Mouse (Mus musculus): Measurements from ENCODE around the gene Slc7a1.

GRCm38 (mm10) chr5:148393316-148393715 lies 6.4 kb downstream of the Slc7a1 start:
- TF ChIP-seq POLR2A (IDR thresholded peaks at IDR 0.05; ENCODE audit: borderline replicate concordance, control insufficient read depth, low read depth, low read length) (no peak), CTCF (IDR thresholded peaks at IDR 0.05; ENCODE audit: control insufficient read depth, insufficient read depth, low read length) (no peak)

Measured in bone marrow, adult 2 months (tissue).